ENCODE assay signal across 8 mouse cellular contexts in genomic region chr9:121240242-121240641, GRCm38 (mm10). TPM values are rescaled to one million over a fixed set of nuclear protein-coding genes. Genes with fewer than 3 reads are reported as not detected.
DNase-seq lines count a peak whose midpoint lies in the region; ATAC-seq lines count a peak whose summit lies in the region.
"Not testable (repeated sequence)": the region's sequence is repeated elsewhere in the genome, so short reads cannot be mapped to it uniquely, and the experiment has no call there.

No protein-coding gene starts in this region.

- H3K4me1 ChIP-seq in forebrain, embryonic 14.5 days (ENCODE audit: control insufficient read depth, insufficient read depth, low read length); hindbrain, embryonic 11.5 days (replicated peaks; ENCODE audit: control insufficient read depth, insufficient read depth, low read length): not testable (repeated sequence)

- peak; percentile 40; the same call in 1 of the 2 replicates for ATAC-seq in forebrain, embryonic 14.5 days
- ATAC-seq in hindbrain, embryonic 11.5 days (ENCODE audit: low FRiP score): not testable (repeated sequence)

- not testable (repeated sequence) for H3K4me3 ChIP-seq in forebrain, embryonic 14.5 days (ENCODE audit: low read depth, low read length); hindbrain, embryonic 11.5 days (ENCODE audit: low read depth, low read length)

- H3K9ac ChIP-seq in forebrain, embryonic 14.5 days (ENCODE audit: low read length); hindbrain, embryonic 11.5 days (ENCODE audit: low read depth, low read length): not testable (repeated sequence)

- DNase-seq in 416B (ENCODE audit: low read depth) (peak; percentile 74), R1 (ENCODE audit: low read depth, low spot score) (peak; percentile 69)
- peak; percentile 41 for DNase-seq in cerebellum, adult 8-10 months
- peak; percentile 92 for DNase-seq in forebrain, embryonic 14.5 days (ENCODE audit: low spot score)
- DNase-seq in hindbrain, embryonic 11.5 days (ENCODE audit: low spot score): peak; percentile 76
- DNase-seq in layer of hippocampus, postnatal 10 days (ENCODE audit: low spot score in 2 of 2): peak; percentile 45 to 47
- DNase-seq in lung, postnatal 4 days: peak; percentile 20 to 42
- peak; percentile 15 for DNase-seq in right cerebral cortex, postnatal 4 days

- not testable (repeated sequence) for H3K27ac ChIP-seq in forebrain, embryonic 14.5 days (ENCODE audit: low read depth, low read length); hindbrain, embryonic 11.5 days (ENCODE audit: low read depth, low read length)

- not testable (repeated sequence) for H3K27me3 ChIP-seq in forebrain, embryonic 14.5 days (replicated peaks; ENCODE audit: control insufficient read depth, insufficient read depth, low read length); hindbrain, embryonic 11.5 days (ENCODE audit: control insufficient read depth, insufficient read depth, low read length)

- H3K36me3 ChIP-seq in forebrain, embryonic 14.5 days (ENCODE audit: control insufficient read depth, insufficient read depth, low read length); hindbrain, embryonic 11.5 days (ENCODE audit: control insufficient read depth, insufficient read depth, low read length): not testable (repeated sequence)

- H3K4me2 ChIP-seq in forebrain, embryonic 14.5 days (ENCODE audit: low read length); hindbrain, embryonic 11.5 days (replicated peaks; ENCODE audit: low read depth, low read length): not testable (repeated sequence)

- WGBS in forebrain, embryonic 14.5 days: 47% methylated on average over 5 of the region's 5 CpGs
- WGBS in hindbrain, embryonic 11.5 days: 41% methylated on average over 4 of the region's 5 CpGs

- not testable (repeated sequence) for H3K9me3 ChIP-seq in forebrain, embryonic 14.5 days (replicated peaks; ENCODE audit: control insufficient read depth, low read length); hindbrain, embryonic 11.5 days (ENCODE audit: control insufficient read depth, low read length)

RNA-seq across cellular contexts. Expression of gene Ulk4, which starts 36.8 kb away (rescaled TPM):
- polyA plus RNA-seq in forebrain, embryonic 14.5 days (2014; fragmentation: Nextera tagmentation; extraction: Ambion mirVana): 105 and 131 TPM in 2 replicates
- polyA plus RNA-seq in hindbrain, embryonic 11.5 days (2014; fragmentation: Nextera tagmentation; extraction: Ambion mirVana): 161 and 185 TPM in 2 replicates
- 1 to 10 TPM; 7.7 to 9.6 TPM for total RNA-seq in layer of hippocampus, postnatal 10 days (2021)

RNA-seq across cellular contexts. Expression of gene Trak1, which starts 57.1 kb away (rescaled TPM):
- 40.3 and 58.5 TPM in 2 replicates for polyA plus RNA-seq in forebrain, embryonic 14.5 days (2014; fragmentation: Nextera tagmentation; extraction: Ambion mirVana)
- 19.8 and 21.2 TPM in 2 replicates for polyA plus RNA-seq in hindbrain, embryonic 11.5 days (2014; fragmentation: Nextera tagmentation; extraction: Ambion mirVana)
- 100 to 1,000 TPM; 207 to 210 TPM for total RNA-seq in layer of hippocampus, postnatal 10 days (2021)

Comparison
In these comparisons a context has a peak if more than half of its experiments do, and no peak if none do; other contexts are left out.
1. DNase-seq: peak in every context shown above with its lines; median percentile 92 in forebrain, embryonic 14.5 days; 76 in hindbrain, embryonic 11.5 days; 74 in 416B; 69 in R1; 46 in layer of hippocampus, postnatal 10 days; 41 in cerebellum, adult 8-10 months; 31 in lung, postnatal 4 days; 15 in right cerebral cortex, postnatal 4 days.